Mouse (Mus musculus): ENCODE data around the gene Acsf3. TPM values are rescaled to one million over a fixed set of nuclear protein-coding genes. Genes with fewer than 3 reads are reported as not detected.

The Acsf3 gene
- total RNA-seq, 2 experiments from 2014 or later: 19.2 to 21.7 TPM

DNA sequence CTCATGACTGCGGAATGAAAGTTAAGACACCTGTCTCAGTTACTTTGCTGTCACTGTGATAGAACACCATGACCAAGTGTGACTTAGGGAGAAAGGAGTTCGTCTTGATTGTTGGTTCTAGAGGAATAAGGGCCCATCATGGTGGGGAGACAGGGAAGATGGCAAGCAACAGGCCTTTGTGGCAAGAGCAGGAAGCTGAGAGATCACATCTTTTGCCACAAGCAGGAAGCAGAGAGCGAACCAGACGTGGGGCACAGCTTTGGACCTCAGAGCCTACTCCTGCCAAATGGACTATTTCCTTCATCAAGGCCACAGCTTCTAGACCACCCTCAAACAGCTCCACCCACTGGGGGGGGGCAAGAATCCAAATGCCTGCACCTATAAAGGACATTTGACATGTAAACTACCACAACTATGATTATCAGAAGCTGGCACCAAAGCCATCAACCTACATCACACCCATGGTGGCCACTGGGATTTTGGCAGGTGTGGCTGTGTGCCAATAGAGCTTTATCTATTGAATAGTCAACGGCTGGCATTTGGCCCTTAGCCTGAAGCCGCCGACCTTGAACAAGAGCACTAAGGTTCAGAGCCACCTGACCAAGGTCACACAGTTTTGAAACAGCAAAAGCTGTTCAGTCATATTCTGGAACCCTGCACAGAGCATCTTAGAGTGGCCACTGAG is 10.4 kb upstream of the Acsf3 start:
- Histone ChIP-seq H3K4me3 (no peak overlapping the region), H3K27ac (no peak overlapping the region)
- no peak for TF ChIP-seq CTCF (conservative IDR thresholded peaks at IDR 0.05)
- DNase-seq (ENCODE audit: low spot score in 2 of 2): no peak

DNA sequence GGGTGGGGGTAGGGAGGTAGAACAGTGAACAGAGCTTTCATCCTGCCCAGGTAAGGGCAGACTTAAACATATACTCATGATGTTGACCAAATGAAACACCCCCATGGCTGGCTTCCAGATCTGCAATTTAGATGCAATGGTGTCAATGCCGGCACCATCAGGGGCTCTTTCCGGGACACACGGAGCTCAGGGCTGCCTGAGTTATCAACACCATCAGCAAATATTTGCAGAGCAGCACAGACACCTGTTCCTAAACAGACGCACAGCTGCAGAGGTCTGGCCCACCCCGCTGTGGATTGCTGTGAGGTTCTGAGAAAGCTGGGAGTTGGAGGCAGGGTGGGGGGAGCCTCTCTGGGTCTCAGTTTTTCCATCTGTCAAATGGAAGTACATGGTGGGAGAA is 9.1 kb upstream of the Acsf3 start:
- TF ChIP-seq CTCF (conservative IDR thresholded peaks at IDR 0.05): no peak
- Histone ChIP-seq H3K27ac (no peak overlapping the region), H3K4me3 (no peak overlapping the region)
- DNase-seq (ENCODE audit: low spot score in 2 of 2): no peak

GRCm38 (mm10) chr8:122766647-122767200 is 8.6 kb upstream of the Acsf3 start:
- no peak for TF ChIP-seq CTCF (conservative IDR thresholded peaks at IDR 0.05)

DNA sequence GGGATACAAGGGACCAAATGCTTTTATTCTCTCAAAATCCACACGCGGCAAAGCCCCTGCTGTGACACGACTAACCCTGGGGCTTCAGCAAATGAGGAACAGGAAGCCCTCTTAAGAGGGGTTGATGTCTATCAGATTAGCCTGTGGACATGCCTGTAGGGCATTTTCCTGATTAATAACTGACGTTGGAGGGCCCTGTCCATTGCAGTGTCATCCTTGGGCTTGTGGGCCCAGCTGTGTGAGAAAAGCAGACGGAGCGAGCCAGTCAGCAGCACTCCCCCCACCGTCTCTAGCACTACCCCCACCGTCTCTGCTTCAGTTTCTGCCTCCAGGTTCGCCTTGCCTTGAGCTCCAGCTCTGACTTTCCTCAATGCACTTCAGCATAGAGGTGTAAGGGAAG is 8.1 kb upstream of the Acsf3 start:
- DNase-seq (ENCODE audit: low spot score in 2 of 2): no peak
- TF ChIP-seq CTCF (conservative IDR thresholded peaks at IDR 0.05): no peak
- H3K4me3 ChIP-seq: no peak overlapping the region
- no peak overlapping the region for H3K27ac ChIP-seq

More at GRCm38 (mm10) chr8:122766647-122767200, 8.6 kb upstream of the Acsf3 start:
- Histone ChIP-seq H3K4me3 (no peak overlapping the region), H3K27ac (no peak overlapping the region)
- no peak for DNase-seq (ENCODE audit: low spot score in 2 of 2)

DNA sequence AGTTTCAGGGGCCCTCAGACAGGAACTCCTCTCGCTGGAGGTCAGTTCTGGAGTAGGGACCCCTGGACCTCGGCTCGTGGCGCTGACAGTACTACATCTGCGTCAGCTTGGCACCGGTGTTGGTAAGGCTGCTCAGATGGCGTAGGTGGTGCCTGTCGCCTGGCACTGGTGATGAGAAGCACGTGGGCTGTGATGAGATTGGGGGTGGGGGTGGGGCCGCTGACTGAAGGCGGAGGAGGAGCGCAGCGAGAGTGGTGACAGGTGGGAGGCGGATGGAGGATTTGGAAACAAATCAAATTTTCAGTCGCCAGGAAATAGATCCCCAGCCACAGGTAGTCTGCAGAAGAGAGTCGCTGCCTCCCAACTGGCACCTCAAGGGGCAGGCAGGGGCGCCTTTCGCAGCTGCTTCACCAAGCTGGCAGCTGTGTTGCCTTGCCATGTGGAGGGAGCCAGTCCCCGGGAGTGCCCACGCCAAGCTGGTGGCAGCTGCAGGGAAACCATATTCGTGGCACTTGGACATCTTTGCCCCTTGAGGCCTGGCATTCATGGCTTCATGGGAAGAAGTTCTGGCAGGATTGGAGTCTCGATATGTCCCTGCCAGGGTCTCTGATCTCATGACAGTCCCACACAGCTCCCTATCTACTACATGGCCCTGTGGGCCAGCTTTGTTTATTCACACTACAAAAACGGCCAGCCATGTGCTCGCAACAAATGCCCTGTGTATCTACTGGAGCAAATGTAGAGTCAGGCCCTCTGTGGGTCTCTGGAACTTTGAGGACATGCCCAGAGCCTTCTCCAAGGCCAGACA is 5.8 kb upstream of the Acsf3 start:
- Histone ChIP-seq H3K4me3 (0 out of 2 replicates have a peak overlapping the region, but pooled peaks have one; percentile 6), H3K27ac (peak overlapping the region; percentile 65; the same call in 1 of the 2 replicates)
- TF ChIP-seq CTCF (conservative IDR thresholded peaks at IDR 0.05): no peak
- peak; percentile 56 to 61 for DNase-seq (ENCODE audit: low spot score in 2 of 2)

DNA sequence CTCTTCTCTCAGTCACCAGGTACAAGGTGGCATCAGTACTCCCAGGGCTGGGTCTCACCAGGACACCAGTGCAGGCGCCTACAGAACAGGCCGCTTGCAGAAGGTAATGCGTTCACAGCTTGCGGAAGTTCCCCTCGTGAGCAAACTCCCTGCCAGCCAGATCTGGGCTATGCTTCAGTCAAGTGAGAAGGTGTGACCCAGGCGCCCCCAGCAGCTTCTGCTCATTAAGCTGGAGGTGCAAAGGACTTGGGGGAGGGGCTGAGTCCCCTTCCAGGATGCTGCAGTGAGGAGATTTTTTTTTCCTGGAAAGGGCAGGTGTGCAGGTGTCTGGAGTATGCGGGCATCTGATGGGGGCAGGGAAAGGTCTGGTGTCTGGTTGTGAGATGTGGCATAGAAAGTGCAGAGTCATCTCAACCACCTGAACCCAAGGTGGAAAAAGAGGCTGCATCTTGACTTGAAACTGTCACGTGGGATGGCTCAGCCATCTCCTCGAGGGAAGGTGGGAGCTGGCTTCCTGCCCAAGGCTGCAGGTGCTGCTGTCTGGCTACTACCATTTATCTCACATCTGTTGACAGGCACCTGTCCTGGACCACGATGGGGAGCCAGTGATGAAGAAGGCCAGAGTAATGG is 2.7 kb upstream of the Acsf3 start:
- Histone ChIP-seq H3K4me3 (no peak overlapping the region), H3K27ac (no peak overlapping the region)
- no peak for TF ChIP-seq CTCF (conservative IDR thresholded peaks at IDR 0.05)
- DNase-seq (ENCODE audit: low spot score in 2 of 2): no peak

DNA sequence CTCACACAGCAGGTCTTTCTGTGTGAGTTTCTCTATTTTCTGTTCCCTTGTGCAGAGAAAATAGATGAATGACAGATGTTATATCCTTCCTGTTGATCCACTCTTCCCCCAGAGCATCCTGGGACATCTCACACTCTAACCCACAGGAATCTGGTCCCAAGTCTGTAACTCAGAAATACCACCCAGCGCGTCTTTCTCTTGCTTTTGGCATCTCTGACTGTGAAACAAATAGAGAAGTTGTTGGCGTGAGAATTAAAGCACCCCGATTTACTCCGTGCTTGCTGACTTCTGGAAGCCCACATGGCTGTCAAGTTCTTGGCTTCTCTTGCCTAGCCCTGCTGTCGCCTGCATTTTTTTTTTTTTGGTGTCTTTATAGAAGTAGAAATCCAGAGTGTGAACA is 2.4 kb downstream of the Acsf3 start:
- Histone ChIP-seq H3K4me3 (no peak overlapping the region), H3K27ac (no peak overlapping the region)
- peak in 1 of 2 experiments; percentile 23 for DNase-seq (ENCODE audit: low spot score in 2 of 2)
- TF ChIP-seq CTCF (conservative IDR thresholded peaks at IDR 0.05): no peak

GRCm38 (mm10) chr8:122778703-122779239 is 3.5 kb downstream of the Acsf3 start:
- Histone ChIP-seq H3K4me3 (no peak overlapping the region), H3K27ac (no peak overlapping the region)
- no peak for TF ChIP-seq CTCF (conservative IDR thresholded peaks at IDR 0.05)
- no peak for DNase-seq (ENCODE audit: low spot score in 2 of 2)

GRCm38 (mm10) chr8:122779255-122779654 is 4.0 kb downstream of the Acsf3 start:
- TF ChIP-seq CTCF (conservative IDR thresholded peaks at IDR 0.05): no peak
- Histone ChIP-seq H3K4me3 (no peak overlapping the region), H3K27ac (no peak overlapping the region)
- no peak for DNase-seq (ENCODE audit: low spot score in 2 of 2)

DNA sequence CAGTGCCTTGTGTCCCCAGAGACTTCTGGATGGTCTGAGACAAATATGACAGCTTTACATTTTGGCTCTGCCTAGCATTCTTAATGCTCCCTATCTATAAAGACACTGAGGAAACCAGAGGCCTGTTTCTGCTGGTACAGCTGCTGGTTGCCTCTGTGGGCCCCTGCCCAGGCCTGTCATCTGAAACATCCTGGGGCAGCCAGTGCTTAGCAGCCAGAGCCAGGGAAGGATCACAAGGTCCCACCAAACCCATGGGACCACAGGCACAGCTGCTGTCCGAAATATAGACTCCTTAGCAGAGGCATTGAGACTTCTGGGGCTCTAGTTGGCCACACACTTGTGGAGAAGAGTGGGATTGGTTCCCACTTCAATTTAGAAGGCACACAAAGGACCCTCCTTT is 9.5 kb downstream of the Acsf3 start:
- no peak for DNase-seq (ENCODE audit: low spot score in 2 of 2)
- H3K27ac ChIP-seq: no peak overlapping the region
- H3K4me3 ChIP-seq: no peak overlapping the region
- no peak for TF ChIP-seq CTCF (conservative IDR thresholded peaks at IDR 0.05)

DNA sequence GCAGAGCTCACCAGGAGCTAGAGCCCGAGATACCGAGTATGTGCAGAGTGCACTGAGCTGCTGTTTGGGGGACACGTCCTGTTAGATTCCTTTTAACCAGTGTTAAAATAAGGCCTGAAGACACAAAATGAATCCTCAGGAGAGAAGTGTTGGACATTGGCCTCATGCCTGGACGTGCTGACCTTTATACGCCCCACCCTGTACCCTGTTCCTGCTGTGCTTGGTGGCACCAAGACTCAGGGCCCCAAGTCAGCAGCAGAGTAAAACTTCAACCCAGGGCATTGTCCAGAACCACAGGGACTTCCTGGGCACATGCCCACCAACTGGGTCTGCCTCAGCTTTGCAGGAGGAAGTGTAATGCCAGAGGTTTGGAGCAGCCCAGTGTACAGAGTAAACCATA is 14.5 kb downstream of the Acsf3 start:
- no peak for TF ChIP-seq CTCF (conservative IDR thresholded peaks at IDR 0.05)
- no peak for DNase-seq (ENCODE audit: low spot score in 2 of 2)
- no peak overlapping the region for H3K4me3 ChIP-seq
- H3K27ac ChIP-seq: no peak overlapping the region

- DNase-seq (ENCODE audit: low spot score in 2 of 2): no peak
- TF ChIP-seq CTCF (conservative IDR thresholded peaks at IDR 0.05): no peak; the same call in 1 of the 2 replicates
- Histone ChIP-seq H3K4me3 (no peak overlapping the region), H3K27ac (no peak overlapping the region)
These were observed 18.3 kb downstream of the Acsf3 start for GRCm38 (mm10) chr8:122793375-122794174.

Data from layer of hippocampus, adult 2 months (tissue).